Mouse (Mus musculus) midbrain, embryonic 12.5 days (tissue): ENCODE results near the gene Slc18a2. TPM values are rescaled to one million over a fixed set of nuclear protein-coding genes. Genes with fewer than 3 reads are reported as not detected.

Source experiments
- ATAC-seq: fragments of 200-750 bp; cut with Nextera tagmentation; 2 replicates; pipeline ENCODE4 v1.8.0; 2017; ENCODE audit warnings: low read depth, moderate TSS enrichment, moderate library complexity; ENCODE audit not compliant: low FRiP score
- H3K27ac ChIP-seq: fragments of 300-500 bp; sonication (generic); replicated peaks from 2 replicates; pipeline ENCODE4 v1.5.1; 2016; ENCODE audit warnings: mild to moderate bottlenecking
- H3K27me3 ChIP-seq: fragments of 300-500 bp; sonication (generic); 2 replicates; pipeline ENCODE4 v1.6.1; 2016; ENCODE audit warnings: mild to moderate bottlenecking
- H3K36me3 ChIP-seq: fragments of 300-500 bp; sonication (generic); 2 replicates; pipeline ENCODE4 v1.6.1; 2016
- H3K4me1 ChIP-seq: fragments of 300-500 bp; sonication (generic); 2 replicates; pipeline ENCODE4 v1.6.1; 2016
- H3K4me2 ChIP-seq: fragments of 300-500 bp; sonication (generic); replicated peaks from 2 replicates; pipeline ENCODE4 v1.6.1; 2016; ENCODE audit warnings: mild to moderate bottlenecking, moderate library complexity
- H3K4me3 ChIP-seq: fragments of 300-500 bp; sonication (generic); 2 replicates; pipeline ENCODE4 v1.5.1; 2016; ENCODE audit warnings: mild to moderate bottlenecking
- H3K9ac ChIP-seq: fragments of 300-500 bp; sonication (generic); replicated peaks from 2 replicates; pipeline ENCODE4 v1.6.1; 2016; ENCODE audit warnings: mild to moderate bottlenecking, moderate library complexity
- H3K9me3 ChIP-seq: fragments of 300-500 bp; sonication (generic); 2 replicates; pipeline ENCODE4 v1.6.1; 2016; ENCODE audit warnings: mild to moderate bottlenecking
- WGBS: fragments of 180-500 bp; shearing (Covaris S2); methylation state at CpG from one replicate; pipeline ENCODE4 v1.1.7; 2016; 5-methylcytosine and 5-hydroxymethylcytosine counted together
- polyA plus RNA-seq: library from polyadenylated mRNA; unstranded; fragments of >200 nt; fragmentation: Nextera tagmentation; extraction: Ambion mirVana; gene quantifications from 2 replicates; pipeline ENCODE4 v1.2.1, GENCODE M21; 2016

The Slc18a2 gene
- polyA plus RNA-seq, 1 experiment from 2014 or later: 18.8 TPM

GRCm38 (mm10) chr19:59282001-59282400, 21.3 kb downstream of the Slc18a2 start:
- Histone ChIP-seq H3K9me3 (no peaks in the 10 kb centered on the region), H3K36me3 (no peaks in the 10 kb centered on the region), H3K27ac (no peak overlapping the region), H3K27me3 (no peaks in the 10 kb centered on the region), H3K4me2 (no peak overlapping the region), H3K4me3 (no peak overlapping the region), H3K9ac (no peak overlapping the region), H3K4me1 (no peaks in the 10 kb centered on the region)
- WGBS: 85% methylated on average over 3 of the region's 3 CpGs
- ATAC-seq: no peak

- no peaks in the 10 kb centered on the region for H3K4me1 ChIP-seq
- ATAC-seq: no peak
- H3K4me3 ChIP-seq: no peak overlapping the region
- H3K9ac ChIP-seq: no peak overlapping the region
- H3K36me3 ChIP-seq: no peaks in the 10 kb centered on the region
- H3K27me3 ChIP-seq: no peaks in the 10 kb centered on the region
- H3K9me3 ChIP-seq: no peaks in the 10 kb centered on the region
- no peak overlapping the region for H3K4me2 ChIP-seq
- no peak overlapping the region for H3K27ac ChIP-seq
These were observed 28.3 kb downstream of the Slc18a2 start for GRCm38 (mm10) chr19:59289042-59289441.

GRCm38 (mm10) chr19:59289811-59290210, 29.1 kb downstream of the Slc18a2 start:
- ATAC-seq: no peak
- Histone ChIP-seq H3K9me3 (no peaks in the 10 kb centered on the region), H3K9ac (no peak overlapping the region), H3K4me3 (no peak overlapping the region), H3K27ac (no peak overlapping the region), H3K27me3 (no peaks in the 10 kb centered on the region), H3K4me1 (no peaks in the 10 kb centered on the region), H3K36me3 (no peaks in the 10 kb centered on the region), H3K4me2 (no peak overlapping the region)
- WGBS: 94% methylated on average over 6 of the region's 6 CpGs

- H3K27me3 ChIP-seq: no peaks in the 10 kb centered on the region
- no peak overlapping the region for H3K9ac ChIP-seq
- no peaks in the 10 kb centered on the region for H3K36me3 ChIP-seq
- no peaks in the 10 kb centered on the region for H3K4me1 ChIP-seq
- H3K9me3 ChIP-seq: no peaks in the 10 kb centered on the region
- no peak for ATAC-seq
- WGBS: 81% methylated on average over 5 of the region's 5 CpGs
- H3K4me2 ChIP-seq: no peak overlapping the region
- H3K27ac ChIP-seq: no peak overlapping the region
- no peak overlapping the region for H3K4me3 ChIP-seq
These were observed 31.6 kb downstream of the Slc18a2 start for GRCm38 (mm10) chr19:59292183-59292839.

- H3K27ac ChIP-seq: no peak overlapping the region
- H3K9me3 ChIP-seq: no peaks in the 10 kb centered on the region
- no peak for ATAC-seq
- H3K27me3 ChIP-seq: no peaks in the 10 kb centered on the region
- H3K9ac ChIP-seq: no peak overlapping the region
- no peak overlapping the region for H3K4me3 ChIP-seq
- 0 out of 2 replicates have a peak, but pooled peaks cover 3% of the 10 kb centered on the region for H3K36me3 ChIP-seq
- no peak overlapping the region for H3K4me2 ChIP-seq
- no peaks in the 10 kb centered on the region for H3K4me1 ChIP-seq
These were observed 54.6 kb downstream of the Slc18a2 start for GRCm38 (mm10) chr19:59315308-59315707.

GRCm38 (mm10) chr19:59316571-59316970, 55.9 kb downstream of the Slc18a2 start:
- ATAC-seq: no peak
- Histone ChIP-seq H3K4me1 (no peaks in the 10 kb centered on the region), H3K4me2 (no peak overlapping the region), H3K9ac (no peak overlapping the region), H3K27me3 (no peaks in the 10 kb centered on the region), H3K27ac (no peak overlapping the region), H3K9me3 (no peaks in the 10 kb centered on the region), H3K36me3 (0 out of 2 replicates have a peak, but pooled peaks cover under 1% of the 10 kb centered on the region), H3K4me3 (no peak overlapping the region)

GRCm38 (mm10) chr19:59321990-59322389, 61.3 kb downstream of the Slc18a2 start, which contains the start of gene Rps12-ps3:
Gene Rps12-ps3 (plus strand): TSS chr19:59322290.
- Histone ChIP-seq H3K27me3 (no peaks in the 10 kb centered on the region), H3K4me1 (no peaks in the 10 kb centered on the region), H3K9ac (no peak within 1 kb of the TSS), H3K27ac (no peak within 1 kb of the TSS), H3K4me2 (no peak within 1 kb of the TSS), H3K9me3 (no peaks in the 10 kb centered on the region), H3K36me3 (no peaks in the 10 kb centered on the region), H3K4me3 (no peak within 1 kb of the TSS)
- WGBS: 97% methylated on average over 14 of the region's 14 CpGs
- ATAC-seq: no peak

- Histone ChIP-seq H3K4me2 (no peak overlapping the region), H3K9me3 (no peaks in the 10 kb centered on the region), H3K27ac (no peak overlapping the region), H3K4me1 (no peaks in the 10 kb centered on the region), H3K27me3 (no peaks in the 10 kb centered on the region), H3K36me3 (no peaks in the 10 kb centered on the region), H3K9ac (no peak overlapping the region), H3K4me3 (no peak overlapping the region)
- ATAC-seq: no peak
These were observed 70.1 kb downstream of the Slc18a2 start for GRCm38 (mm10) chr19:59330816-59331225.

GRCm38 (mm10) chr19:59336655-59337054, 76.0 kb downstream of the Slc18a2 start:
- peaks cover 9% of the 10 kb centered on the region; the same call in 1 of the 2 replicates for H3K4me1 ChIP-seq
- no peak for ATAC-seq
- no peak overlapping the region for H3K27ac ChIP-seq
- H3K4me3 ChIP-seq: no peak overlapping the region
- H3K9me3 ChIP-seq: no peaks in the 10 kb centered on the region
- no peak overlapping the region for H3K4me2 ChIP-seq
- H3K9ac ChIP-seq: no peak overlapping the region
- 97% methylated on average over 1 of the region's 1 CpGs for whole genome bisulfite sequencing
- H3K36me3 ChIP-seq: no peaks in the 10 kb centered on the region
- no peaks in the 10 kb centered on the region for H3K27me3 ChIP-seq

GRCm38 (mm10) chr19:59337872-59338681, 77.4 kb downstream of the Slc18a2 start:
- WGBS: 88% methylated on average over 3 of the region's 3 CpGs
- Histone ChIP-seq H3K9me3 (no peaks in the 10 kb centered on the region), H3K4me3 (no peak overlapping the region), H3K9ac (no peak overlapping the region), H3K36me3 (no peaks in the 10 kb centered on the region), H3K4me1 (peaks cover 18% of the 10 kb centered on the region), H3K27me3 (no peaks in the 10 kb centered on the region), H3K27ac (no peak overlapping the region), H3K4me2 (no peak overlapping the region)
- no peak for ATAC-seq

- Histone ChIP-seq H3K36me3 (no peaks in the 10 kb centered on the region), H3K4me2 (no peak overlapping the region), H3K9me3 (no peaks in the 10 kb centered on the region), H3K4me3 (no peak overlapping the region), H3K4me1 (peaks cover 36% of the 10 kb centered on the region), H3K9ac (no peak overlapping the region), H3K27ac (no peak overlapping the region), H3K27me3 (no peaks in the 10 kb centered on the region)
- ATAC-seq: no peak
- 89% methylated on average over 3 of the region's 3 CpGs for WGBS
These were observed 79.2 kb downstream of the Slc18a2 start for GRCm38 (mm10) chr19:59339908-59340307.

- Histone ChIP-seq H3K27me3 (no peaks in the 10 kb centered on the region), H3K27ac (no peak overlapping the region), H3K4me2 (peak overlapping the region; percentile 99), H3K36me3 (no peaks in the 10 kb centered on the region), H3K9ac (no peak overlapping the region), H3K9me3 (no peaks in the 10 kb centered on the region), H3K4me1 (peaks cover 43% of the 10 kb centered on the region), H3K4me3 (peak overlapping the region; percentile 93)
- WGBS: 33% methylated on average over 2 of the region's 2 CpGs
- ATAC-seq: no peak
These were observed 82.3 kb downstream of the Slc18a2 start for GRCm38 (mm10) chr19:59342964-59343363.
